Mouse (Mus musculus) lung, embryonic 15.5 days (tissue): ENCODE results near the gene Akap9. TPM values are rescaled to one million over a fixed set of nuclear protein-coding genes. Genes with fewer than 3 reads are reported as not detected.
A peak's percentile ranks its signal among the peaks of the same experiment; 100 is the strongest.
"Not testable (repeated sequence)": the region's sequence is repeated elsewhere in the genome, so short reads cannot be mapped to it uniquely, and the experiment has no call there.

Source experiments
- ATAC-seq: fragments of 200-750 bp; cut with Nextera tagmentation; 2 replicates; pipeline ENCODE4 v1.8.0; 2017; ENCODE audit warnings: moderate number of reproducible peaks, borderline replicate concordance; ENCODE audit not compliant: low FRiP score, low TSS enrichment; ENCODE audit errors: extremely low read depth
- H3K27ac ChIP-seq: fragments of 300-500 bp; sonication (generic); 2 replicates; pipeline ENCODE4 v1.5.1; 2015; ENCODE audit warnings: moderate library complexity, mild to moderate bottlenecking, inconsistent platforms
- H3K27me3 ChIP-seq: fragments of 300-500 bp; sonication (generic); 2 replicates; pipeline ENCODE4 v1.6.1; 2015; ENCODE audit warnings: inconsistent platforms
- H3K36me3 ChIP-seq: fragments of 300-500 bp; sonication (generic); 2 replicates; pipeline ENCODE4 v1.6.1; 2015; ENCODE audit warnings: inconsistent platforms
- H3K4me1 ChIP-seq: fragments of 300-500 bp; sonication (generic); 2 replicates; pipeline ENCODE4 v1.6.1; 2015; ENCODE audit warnings: inconsistent platforms
- H3K4me2 ChIP-seq: fragments of 300-500 bp; sonication (generic); 2 replicates; pipeline ENCODE4 v1.6.1; 2015; ENCODE audit warnings: inconsistent platforms, mild to moderate bottlenecking, moderate library complexity
- H3K4me3 ChIP-seq: fragments of 300-500 bp; sonication (generic); 2 replicates; pipeline ENCODE4 v1.5.1; 2015; ENCODE audit warnings: mild to moderate bottlenecking, inconsistent platforms
- H3K9ac ChIP-seq: fragments of 300-500 bp; sonication (generic); 2 replicates; pipeline ENCODE4 v1.6.1; 2015; ENCODE audit warnings: inconsistent platforms
- H3K9me3 ChIP-seq: fragments of 300-500 bp; sonication (generic); 2 replicates; pipeline ENCODE4 v1.6.1; 2016; ENCODE audit warnings: inconsistent platforms
- WGBS: fragments of 180-500 bp; shearing (Covaris S2); methylation state at CpG from one replicate; pipeline ENCODE4 v1.1.7; 2015; 5-methylcytosine and 5-hydroxymethylcytosine counted together
- polyA plus RNA-seq: library from polyadenylated mRNA; unstranded; fragments of >200 nt; fragmentation: Nextera tagmentation; extraction: Ambion mirVana; gene quantifications from 2 replicates; pipeline ENCODE4 v1.2.1, GENCODE M21; 2015

Akap9 gene
- polyA plus RNA-seq, 1 experiment from 2014 or later, result 102 TPM

GRCm38 (mm10) chr5:4020018-4020417 lies 92.2 kb downstream of the Akap9 start:
- Histone ChIP-seq H3K4me1 (peaks cover 9% of the 10 kb centered on the region; the same call in 1 of the 2 replicates), H3K4me2 (no peak overlapping the region), H3K4me3 (no peak overlapping the region), H3K27me3 (no peaks in the 10 kb centered on the region), H3K27ac (no peak overlapping the region), H3K9ac (no peak overlapping the region), H3K36me3 (0 out of 2 replicates have a peak, but pooled peaks cover 10% of the 10 kb centered on the region), H3K9me3 (no peaks in the 10 kb centered on the region)
- ATAC-seq, result no peak
- 94% methylated on average over 1 of the region's 1 CpGs for WGBS

GRCm38 (mm10) chr5:4023186-4023585 lies 95.3 kb downstream of the Akap9 start:
- H3K36me3 ChIP-seq, result 0 out of 2 replicates have a peak, but pooled peaks cover 3% of the 10 kb centered on the region
- ATAC-seq, result no peak
- H3K4me2 ChIP-seq, result no peak overlapping the region
- no peaks in the 10 kb centered on the region for H3K9me3 ChIP-seq
- 59% methylated on average over 13 of the region's 13 CpGs for WGBS
- H3K27ac ChIP-seq, result no peak overlapping the region
- H3K4me3 ChIP-seq, result no peak overlapping the region
- no peaks in the 10 kb centered on the region for H3K27me3 ChIP-seq
- no peak overlapping the region for H3K9ac ChIP-seq
- peaks cover 9% of the 10 kb centered on the region; the same call in 1 of the 2 replicates for H3K4me1 ChIP-seq

GRCm38 (mm10) chr5:4023742-4024681 lies 96.2 kb downstream of the Akap9 start:
- Histone ChIP-seq H3K4me3 (peak overlapping the region; percentile 20), H3K4me1 (peaks cover 9% of the 10 kb centered on the region; the same call in 1 of the 2 replicates), H3K27ac (peak overlapping the region; percentile 75), H3K9me3 (no peaks in the 10 kb centered on the region), H3K36me3 (0 out of 2 replicates have a peak, but pooled peaks cover 3% of the 10 kb centered on the region), H3K9ac (no peak overlapping the region), H3K4me2 (peak overlapping the region; percentile 45), H3K27me3 (no peaks in the 10 kb centered on the region)
- WGBS, result 34% methylated on average over 16 of the region's 16 CpGs
- ATAC-seq, result peak; percentile 92; the same call in 1 of the 2 replicates

GRCm38 (mm10) chr5:4024727-4025126 lies 96.9 kb downstream of the Akap9 start:
- H3K9ac ChIP-seq, result no peak overlapping the region
- ATAC-seq, result peak; percentile 37; the same call in 1 of the 2 replicates
- no peaks in the 10 kb centered on the region for H3K9me3 ChIP-seq
- H3K4me1 ChIP-seq, result peaks cover 9% of the 10 kb centered on the region; the same call in 1 of the 2 replicates
- H3K4me2 ChIP-seq, result peak overlapping the region; percentile 45
- H3K27me3 ChIP-seq, result no peaks in the 10 kb centered on the region
- WGBS, result 21% methylated on average over 4 of the region's 4 CpGs
- H3K36me3 ChIP-seq, result 0 out of 2 replicates have a peak, but pooled peaks cover under 1% of the 10 kb centered on the region
- H3K4me3 ChIP-seq, result peak overlapping the region; percentile 20
- peak overlapping the region; percentile 75; the same call in 1 of the 2 replicates for H3K27ac ChIP-seq

- not testable (repeated sequence) for H3K27ac ChIP-seq, H3K4me2 ChIP-seq
Observed at GRCm38 (mm10) chr5:4026336-4026735, 98.5 kb downstream of the Akap9 start.

GRCm38 (mm10) chr5:4028486-4029173 lies 100.8 kb downstream of the Akap9 start:
- no peak overlapping the region for H3K4me2 ChIP-seq
- WGBS, result 89% methylated on average over 6 of the region's 6 CpGs
- no peaks in the 10 kb centered on the region for H3K27me3 ChIP-seq
- H3K27ac ChIP-seq, result no peak overlapping the region
- H3K4me3 ChIP-seq, result no peak overlapping the region
- H3K9me3 ChIP-seq, result no peaks in the 10 kb centered on the region
- ATAC-seq, result no peak
- no peaks in the 10 kb centered on the region; the same call in 1 of the 2 replicates for H3K36me3 ChIP-seq
- H3K4me1 ChIP-seq, result peaks cover 5% of the 10 kb centered on the region; the same call in 1 of the 2 replicates
- no peak overlapping the region for H3K9ac ChIP-seq

More at GRCm38 (mm10) chr5:4026336-4026735, 98.5 kb downstream of the Akap9 start:
- not testable (repeated sequence) for H3K4me3 ChIP-seq, H3K36me3 ChIP-seq, H3K9me3 ChIP-seq, H3K4me1 ChIP-seq, H3K27me3 ChIP-seq, ATAC-seq, H3K9ac ChIP-seq
- WGBS, result 94% methylated on average over 1 of the region's 1 CpGs

GRCm38 (mm10) chr5:4031846-4032245 lies 104.0 kb downstream of the Akap9 start:
- peaks cover 13% of the 10 kb centered on the region; the same call in 1 of the 2 replicates for H3K36me3 ChIP-seq
- 77% methylated on average over 4 of the region's 4 CpGs for WGBS
- no peaks in the 10 kb centered on the region for H3K27me3 ChIP-seq
- no peaks in the 10 kb centered on the region for H3K4me1 ChIP-seq
- no peak overlapping the region for H3K27ac ChIP-seq
- H3K9ac ChIP-seq, result no peak overlapping the region
- H3K4me2 ChIP-seq, result no peak overlapping the region
- no peak overlapping the region for H3K4me3 ChIP-seq
- no peak for ATAC-seq
- no peaks in the 10 kb centered on the region for H3K9me3 ChIP-seq

- no peak for ATAC-seq
- H3K4me2 ChIP-seq, result no peak overlapping the region
- no peak overlapping the region for H3K4me3 ChIP-seq
- WGBS, result 90% methylated on average over 9 of the region's 9 CpGs
- peaks cover 30% of the 10 kb centered on the region for H3K36me3 ChIP-seq
- H3K4me1 ChIP-seq, result no peaks in the 10 kb centered on the region
- no peaks in the 10 kb centered on the region for H3K27me3 ChIP-seq
- H3K27ac ChIP-seq, result no peak overlapping the region
- no peak overlapping the region for H3K9ac ChIP-seq
- no peaks in the 10 kb centered on the region for H3K9me3 ChIP-seq
Observed at GRCm38 (mm10) chr5:4036686-4037085, 108.8 kb downstream of the Akap9 start.

GRCm38 (mm10) chr5:4039351-4039750 lies 111.5 kb downstream of the Akap9 start:
- Histone ChIP-seq H3K36me3 (peaks cover 36% of the 10 kb centered on the region), H3K9ac (no peak overlapping the region), H3K4me2 (no peak overlapping the region), H3K4me3 (no peak overlapping the region), H3K4me1 (no peaks in the 10 kb centered on the region), H3K27me3 (no peaks in the 10 kb centered on the region), H3K27ac (no peak overlapping the region), H3K9me3 (no peaks in the 10 kb centered on the region)
- 80% methylated on average over 8 of the region's 8 CpGs for WGBS
- no peak for ATAC-seq

GRCm38 (mm10) chr5:4040372-4040771 lies 112.5 kb downstream of the Akap9 start:
- no peaks in the 10 kb centered on the region for H3K27me3 ChIP-seq
- ATAC-seq, result no peak
- no peak overlapping the region for H3K4me3 ChIP-seq
- H3K4me2 ChIP-seq, result no peak overlapping the region
- H3K36me3 ChIP-seq, result peaks cover 35% of the 10 kb centered on the region
- no peak overlapping the region for H3K9ac ChIP-seq
- 88% methylated on average over 6 of the region's 6 CpGs for WGBS
- no peaks in the 10 kb centered on the region for H3K9me3 ChIP-seq
- no peaks in the 10 kb centered on the region for H3K4me1 ChIP-seq
- no peak overlapping the region for H3K27ac ChIP-seq

GRCm38 (mm10) chr5:4040922-4041321 lies 113.1 kb downstream of the Akap9 start:
- Histone ChIP-seq H3K9me3 (no peaks in the 10 kb centered on the region), H3K4me3 (no peak overlapping the region), H3K27ac (no peak overlapping the region), H3K4me2 (no peak overlapping the region), H3K36me3 (peaks cover 35% of the 10 kb centered on the region), H3K4me1 (no peaks in the 10 kb centered on the region), H3K9ac (no peak overlapping the region), H3K27me3 (no peaks in the 10 kb centered on the region)
- no peak for ATAC-seq
- WGBS, result 92% methylated on average over 2 of the region's 2 CpGs
